Mouse (Mus musculus): ENCODE data around the gene Myt1l.

DNA sequence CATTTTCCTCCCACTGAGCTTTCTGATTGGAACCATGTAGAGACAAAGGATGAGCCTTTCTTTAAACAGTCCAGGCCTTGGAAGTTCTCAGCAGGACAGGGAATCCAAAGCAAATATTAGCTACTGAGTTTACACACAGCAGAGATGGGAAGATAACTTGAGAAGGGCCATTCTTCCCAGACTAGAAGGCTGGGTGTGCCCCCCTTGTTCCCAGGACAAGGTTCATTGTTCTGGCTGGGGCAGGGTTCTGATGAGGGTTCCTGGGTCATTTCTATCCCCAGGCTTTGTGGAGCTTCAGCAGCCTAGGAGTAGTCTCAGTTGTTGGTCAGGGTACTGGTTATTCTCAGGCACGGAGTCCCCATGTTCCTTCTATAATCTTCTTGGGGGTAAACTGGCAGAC, 432.9 kb downstream of the Myt1l start:
- TF ChIP-seq POLR2A (IDR thresholded peaks at IDR 0.05; ENCODE audit: control insufficient read depth, extremely low read depth, insufficient read depth, low read length, poor library complexity) (no peak), CTCF (IDR thresholded peaks at IDR 0.05; ENCODE audit: borderline replicate concordance, control insufficient read depth, extremely low read depth, insufficient read depth, low read length, poor library complexity) (no peak)

Measured in thymus, adult 2 months (tissue).